In genomic region chr8:80607082-80607481, GRCm38 (mm10) we compare ENCODE assay signal across 35 mouse cellular contexts. TPM values are rescaled to one million over a fixed set of nuclear protein-coding genes. Genes with fewer than 3 reads are reported as not detected.
"Had no signal": no experiment of that assay in that cellular context is flagged by ENCODE, and none has a peak within 500 bp of the region (broad histone marks: within the 10 kb centered on the region; RNA-seq: fewer than 3 reads in every experiment).

No protein-coding gene starts in this region.

- H3K4me3 ChIP-seq: embryonic facial prominence, embryonic 10.5 days; embryonic facial prominence, embryonic 12.5 days; embryonic facial prominence, embryonic 13.5 days; embryonic facial prominence, embryonic 15.5 days; erythroblast, embryonic 14.5 days; forebrain, embryonic 10.5 days; forebrain, embryonic 12.5 days; forebrain, embryonic 13.5 days; forebrain, embryonic 15.5 days; gastrocnemius, adult 2 months; heart, adult 2 months had no signal

- H3K4me2 ChIP-seq: embryonic facial prominence, embryonic 12.5 days; embryonic facial prominence, embryonic 13.5 days; embryonic facial prominence, embryonic 15.5 days; forebrain, embryonic 12.5 days; forebrain, embryonic 13.5 days; forebrain, embryonic 15.5 days had no signal

- H3K9me3 ChIP-seq: embryonic facial prominence, embryonic 10.5 days; embryonic facial prominence, embryonic 12.5 days; embryonic facial prominence, embryonic 13.5 days; embryonic facial prominence, embryonic 15.5 days; forebrain, embryonic 10.5 days; forebrain, embryonic 12.5 days; forebrain, embryonic 13.5 days; forebrain, embryonic 15.5 days had no signal

- DNase-seq: cerebellum, adult 2 months; cerebellum, adult 8-10 months; cerebellum, adult 9-10 months; cerebellum, adult 9-11 months; cerebellum, postnatal 10 days; cerebellum, postnatal 14 days; cerebellum, postnatal 25 days; cerebellum, postnatal 36 days; embryo, embryonic 11 days; forebrain, postnatal 0 days; gastrocnemius, adult 2 months; gastrocnemius, postnatal 10 days; gastrocnemius, postnatal 14 days; gastrocnemius, postnatal 25 days; gastrocnemius, postnatal 36 days; heart, adult 11 months; heart, adult 18-20 months; heart, adult 2 months had no signal

- ATAC-seq: forebrain, embryonic 13.5 days; forebrain, embryonic 14.5 days; forebrain, embryonic 15.5 days; forebrain, embryonic 16.5 days; forebrain, postnatal 0 days had no signal

- H3K9ac ChIP-seq: embryonic facial prominence, embryonic 12.5 days; embryonic facial prominence, embryonic 13.5 days; embryonic facial prominence, embryonic 15.5 days; forebrain, embryonic 12.5 days; forebrain, embryonic 13.5 days; forebrain, embryonic 15.5 days; forebrain, postnatal 0 days had no signal

- H3K36me3 ChIP-seq: embryonic facial prominence, embryonic 10.5 days; embryonic facial prominence, embryonic 12.5 days; embryonic facial prominence, embryonic 13.5 days; embryonic facial prominence, embryonic 15.5 days; forebrain, embryonic 10.5 days; forebrain, embryonic 12.5 days; forebrain, embryonic 15.5 days had no signal

- H3K27ac ChIP-seq: embryonic facial prominence, embryonic 10.5 days; embryonic facial prominence, embryonic 12.5 days; embryonic facial prominence, embryonic 13.5 days; embryonic facial prominence, embryonic 15.5 days; forebrain, embryonic 10.5 days; forebrain, embryonic 12.5 days; forebrain, embryonic 13.5 days; forebrain, embryonic 15.5 days; gastrocnemius, adult 2 months; heart, adult 2 months had no signal

RNA-seq across cellular contexts. Expression of gene Frem3, which starts 3.8 kb away (rescaled TPM):
- total RNA-seq: gastrocnemius, adult 18-20 months; gastrocnemius, adult 2 months; gastrocnemius, adult 8-10 months; gastrocnemius, postnatal 10 days; gastrocnemius, postnatal 14 days; gastrocnemius, postnatal 25 days; gastrocnemius, postnatal 36 days; gastrocnemius, postnatal 4 days; granulocyte monocyte progenitor cell, adult 5-6 weeks had no signal
- polyA plus RNA-seq: embryonic facial prominence, embryonic 10.5 days; embryonic facial prominence, embryonic 11.5 days; embryonic facial prominence, embryonic 12.5 days; erythroblast, embryonic 14.5 days; forebrain, embryonic 10.5 days; forebrain, embryonic 11.5 days; forebrain, embryonic 12.5 days; forebrain, embryonic 13.5 days; heart, adult 2 months had no signal
